Mouse (Mus musculus): Measurements from ENCODE around the gene Nphs2. TPM values are rescaled to one million over a fixed set of nuclear protein-coding genes. Genes with fewer than 3 reads are reported as not detected.

Gene Nphs2
- polyA plus RNA-seq, 1 experiment from 2014 or later = not detected

DNA sequence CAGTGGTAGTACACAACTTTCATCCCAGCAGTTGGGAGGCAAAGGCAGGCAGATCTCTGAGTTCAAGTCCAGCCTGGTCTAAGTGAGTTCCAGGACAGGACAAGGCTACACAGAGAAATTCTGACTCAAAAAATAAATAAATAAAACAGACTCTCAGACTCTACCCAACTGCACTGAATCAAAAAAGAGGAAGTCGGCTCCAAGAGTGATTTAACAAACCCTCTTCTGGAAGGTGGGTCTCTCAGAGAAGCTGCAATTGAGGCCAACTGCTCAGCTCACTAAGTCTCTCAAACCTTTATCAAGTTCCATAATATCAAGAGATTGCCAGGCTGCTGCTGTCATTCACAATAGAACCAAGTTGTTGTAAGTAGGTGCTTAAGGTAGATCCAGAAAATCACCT, 1.9 kb upstream of the Nphs2 start:
- H3K27ac ChIP-seq = no peak overlapping the region
- 0% methylated on average over 1 of the region's 1 CpGs for WGBS (ENCODE audit: missing documents)

GRCm38 (mm10) chr1:156323126-156323525, 12.6 kb downstream of the Nphs2 start:
- no peak overlapping the region for H3K27ac ChIP-seq
- 88% methylated on average over 9 of the region's 9 CpGs for WGBS (ENCODE audit: missing documents)
- no peaks in the 10 kb centered on the region for H3K36me3 ChIP-seq (ENCODE audit: inconsistent target)
- no peak overlapping the region for H3K4me3 ChIP-seq (ENCODE audit: inconsistent target)
- H3K79me2 ChIP-seq (ENCODE audit: inconsistent target) = no peaks in the 10 kb centered on the region

More for the DNA sequence above, 1.9 kb upstream of the Nphs2 start:
- Histone ChIP-seq H3K36me3 (ENCODE audit: inconsistent target) (no peaks in the 10 kb centered on the region), H3K4me3 (ENCODE audit: inconsistent target) (no peak overlapping the region), H3K79me2 (ENCODE audit: inconsistent target) (no peaks in the 10 kb centered on the region)

- H3K36me3 ChIP-seq (ENCODE audit: inconsistent target) = no peaks in the 10 kb centered on the region
- H3K79me2 ChIP-seq (ENCODE audit: inconsistent target) = no peaks in the 10 kb centered on the region
- 85% methylated on average over 4 of the region's 4 CpGs for WGBS (ENCODE audit: missing documents)
These were observed 30.3 kb downstream of the Nphs2 start for GRCm38 (mm10) chr1:156340847-156341246.

GRCm38 (mm10) chr1:156344433-156344832, 33.9 kb downstream of the Nphs2 start:
- Histone ChIP-seq H3K36me3 (ENCODE audit: inconsistent target) (no peaks in the 10 kb centered on the region), H3K27ac (no peak overlapping the region), H3K79me2 (ENCODE audit: inconsistent target) (no peaks in the 10 kb centered on the region), H3K4me3 (ENCODE audit: inconsistent target) (no peak overlapping the region)
- 85% methylated on average over 4 of the region's 4 CpGs for WGBS (ENCODE audit: missing documents)

More at GRCm38 (mm10) chr1:156340847-156341246, 30.3 kb downstream of the Nphs2 start:
- Histone ChIP-seq H3K4me3 (ENCODE audit: inconsistent target) (no peak overlapping the region), H3K27ac (no peak overlapping the region)

- Histone ChIP-seq H3K27ac (no peak overlapping the region), H3K4me3 (ENCODE audit: inconsistent target) (no peak overlapping the region), H3K36me3 (ENCODE audit: inconsistent target) (no peaks in the 10 kb centered on the region), H3K79me2 (ENCODE audit: inconsistent target) (no peaks in the 10 kb centered on the region)
- WGBS (ENCODE audit: missing documents) = 98% methylated on average over 4 of the region's 4 CpGs
These were observed 35.1 kb downstream of the Nphs2 start for GRCm38 (mm10) chr1:156345633-156346032.

- 77% methylated on average over 4 of the region's 4 CpGs for WGBS (ENCODE audit: missing documents)
- no peak overlapping the region for H3K27ac ChIP-seq
- no peaks in the 10 kb centered on the region for H3K79me2 ChIP-seq (ENCODE audit: inconsistent target)
- no peak overlapping the region for H3K4me3 ChIP-seq (ENCODE audit: inconsistent target)
- H3K36me3 ChIP-seq (ENCODE audit: inconsistent target) = no peaks in the 10 kb centered on the region
These were observed 38.5 kb downstream of the Nphs2 start for GRCm38 (mm10) chr1:156349031-156349430.

DNA sequence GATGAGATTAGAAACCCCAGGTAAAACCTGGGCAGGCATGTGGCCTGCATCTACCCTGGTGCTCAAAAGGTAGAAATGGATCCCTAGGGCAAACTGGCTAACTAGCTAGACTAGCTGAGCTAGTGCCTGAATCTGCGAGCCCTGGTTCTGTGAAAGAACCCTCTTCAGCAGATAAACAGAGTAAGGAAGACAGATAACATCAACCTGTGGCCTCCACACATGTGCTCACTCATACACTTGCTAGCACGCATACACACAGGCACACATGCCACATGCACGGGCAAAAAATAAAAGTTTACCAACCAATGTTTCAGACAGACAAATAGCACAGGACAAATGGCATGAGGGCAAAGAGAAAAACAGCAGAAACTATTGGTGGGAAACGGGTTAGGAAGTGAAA, 39.9 kb downstream of the Nphs2 start:
- Histone ChIP-seq H3K27ac (no peak overlapping the region), H3K79me2 (ENCODE audit: inconsistent target) (no peaks in the 10 kb centered on the region), H3K36me3 (ENCODE audit: inconsistent target) (no peaks in the 10 kb centered on the region), H3K4me3 (ENCODE audit: inconsistent target) (no peak overlapping the region)
- WGBS (ENCODE audit: missing documents) = 84% methylated on average over 4 of the region's 4 CpGs

- 100% methylated on average over 2 of the region's 2 CpGs for WGBS (ENCODE audit: missing documents)
- H3K79me2 ChIP-seq (ENCODE audit: inconsistent target) = no peaks in the 10 kb centered on the region
- H3K36me3 ChIP-seq (ENCODE audit: inconsistent target) = no peaks in the 10 kb centered on the region
- no peak overlapping the region for H3K4me3 ChIP-seq (ENCODE audit: inconsistent target)
- no peak overlapping the region for H3K27ac ChIP-seq
These were observed 41.9 kb downstream of the Nphs2 start for GRCm38 (mm10) chr1:156352466-156352865.

DNA sequence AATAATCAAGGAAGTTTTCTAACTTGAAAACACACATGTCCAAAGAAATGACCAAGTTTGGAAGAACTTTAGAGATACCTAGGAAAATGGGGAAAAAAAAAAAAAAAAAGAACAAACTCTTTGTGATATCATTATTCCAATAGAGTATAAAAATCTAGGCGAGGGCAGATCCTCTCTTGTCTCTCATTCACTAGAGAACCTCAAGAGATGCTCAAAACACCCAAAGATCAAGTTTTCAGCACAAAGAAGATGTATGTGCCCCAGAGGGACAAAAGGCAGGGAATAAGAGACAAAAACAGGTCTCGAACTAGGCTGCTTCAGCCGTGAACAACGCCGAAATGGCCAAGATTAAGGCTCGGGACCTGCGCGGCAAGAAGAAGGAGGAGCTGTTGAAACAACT, 55.2 kb downstream of the Nphs2 start, which contains the start of gene Gm2000:
Gene Gm2000, plus strand, starts transcription at position 301 of the 400 bp plus-strand sequence.
- 95% methylated on average over 5 of the region's 8 CpGs for WGBS (ENCODE audit: missing documents)
- Histone ChIP-seq H3K4me3 (ENCODE audit: inconsistent target) (no peak within 1 kb of the TSS), H3K79me2 (ENCODE audit: inconsistent target) (no peaks in the 10 kb centered on the region), H3K27ac (no peak within 1 kb of the TSS), H3K36me3 (ENCODE audit: inconsistent target) (no peaks in the 10 kb centered on the region)

Other genes starting within 250 kb of the Nphs2 start
- gene Fam163a, start 105.7 kb upstream of the Nphs2 start, polyA plus RNA-seq (2018) = not detected in 3 replicates
- gene Tdrd5, start 7.1 kb upstream of the Nphs2 start, polyA plus RNA-seq (2018) = not detected in 3 replicates
- gene Gm2000, start 55.3 kb downstream of the Nphs2 start, polyA plus RNA-seq (2018) = 146 to 902 TPM (median 727 TPM) in 3 replicates
- gene Axdnd1, start 110.4 kb downstream of the Nphs2 start, polyA plus RNA-seq (2018) = 0.27 to 0.30 TPM in 2 of 3 replicates, not detected in the other
- gene Soat1, start 163.6 kb downstream of the Nphs2 start, polyA plus RNA-seq (2018) = 326 to 439 TPM (median 351 TPM) in 3 replicates
- 1.9 to 4.4 TPM (median 3.8 TPM) in 3 replicates for gene Gm10031, start 213.3 kb downstream of the Nphs2 start, polyA plus RNA-seq (2018)
- 11.1 to 17.5 TPM (median 16.3 TPM) in 3 replicates for gene Abl2, start 248.1 kb downstream of the Nphs2 start, polyA plus RNA-seq (2018)